Mouse (Mus musculus): Measurements from ENCODE around the gene Etv3.

Etv3 gene

GRCm38 (mm10) chr3:87515567-87516081 is 9.6 kb upstream of the Etv3 start:
- CTCF ChIA-PET, result no interaction called here

DNA sequence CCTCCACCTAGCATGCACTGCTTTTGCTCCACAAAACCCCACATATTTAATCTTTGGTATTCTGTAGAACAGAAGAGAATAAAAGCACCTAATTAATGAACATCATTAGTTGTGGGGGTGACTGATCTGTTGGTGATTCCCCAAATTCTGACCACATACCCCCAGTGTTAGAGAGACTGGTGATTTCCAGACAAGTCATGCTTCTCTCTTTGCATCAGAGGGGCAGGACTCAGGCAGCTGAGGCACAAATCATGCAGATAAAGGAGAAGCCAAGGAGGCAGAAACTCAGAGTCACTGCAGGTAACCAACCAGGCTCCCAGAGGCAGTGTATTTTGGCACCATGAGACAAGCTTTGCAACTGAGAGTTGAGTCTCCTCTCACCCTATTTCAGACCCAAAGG is 6.8 kb upstream of the Etv3 start:
- CTCF ChIA-PET, result interaction anchor here (0.7 kb wide), 1 partner anchor 18 kb away, joined by 3 read pairs; no protein-coding TSS in a partner anchor

DNA sequence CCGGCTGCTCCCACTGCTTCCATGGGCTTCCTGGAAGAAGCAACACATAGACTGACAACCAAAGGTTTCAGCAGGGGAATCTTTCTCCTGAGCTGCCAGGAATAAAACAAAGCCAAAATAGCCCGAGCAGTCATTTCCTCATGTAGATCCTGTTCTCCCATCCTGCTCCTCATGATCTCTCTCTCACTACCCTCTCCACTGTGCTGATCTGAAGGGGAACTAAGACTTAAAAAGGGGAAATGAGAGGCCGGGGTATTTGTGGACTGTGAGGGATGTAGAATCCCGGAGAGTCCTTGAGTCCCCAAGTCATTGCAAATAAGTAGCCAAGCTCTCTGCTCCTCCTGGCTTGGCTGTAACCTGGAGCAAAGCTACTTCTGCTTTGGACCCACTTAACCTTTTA is 4.1 kb upstream of the Etv3 start:
- CTCF ChIA-PET, result interaction anchor here (0.7 kb wide), 1 partner anchor 8 kb away, joined by 3 read pairs; no protein-coding TSS in a partner anchor

GRCm38 (mm10) chr3:87521833-87522232 is 3.4 kb upstream of the Etv3 start:
- CTCF ChIA-PET, result no interaction called here

DNA sequence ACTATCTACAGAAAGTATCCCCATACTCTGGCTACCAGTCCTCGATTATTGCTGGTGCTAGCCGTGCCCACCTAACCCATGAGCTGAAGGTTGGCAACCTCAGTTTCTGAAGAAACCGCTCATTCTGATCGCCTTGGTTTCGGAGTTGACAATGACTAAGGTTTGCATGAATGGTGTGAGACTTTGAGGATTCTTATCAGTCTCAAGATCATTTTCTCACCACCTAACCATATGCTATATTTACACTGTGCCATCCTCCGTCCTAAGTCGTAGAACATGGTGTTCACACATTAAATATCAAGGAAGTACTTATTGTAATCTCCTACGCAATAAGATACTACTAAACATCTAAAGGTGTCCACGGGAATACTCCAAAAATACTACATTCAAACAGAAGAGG is 1.5 kb upstream of the Etv3 start:
- CTCF ChIA-PET, result no interaction called here

GRCm38 (mm10) chr3:87525837-87526570 is 797 bp downstream of the Etv3 start:
- CTCF ChIA-PET, result interaction anchor here (0.5 to 0.9 kb wide), 2 partner anchors 39 to 168 kb away, joined by 3 to 8 read pairs; partner anchors contain the start of gene Cd5l

- CTCF ChIA-PET, result interaction anchor here (0.7 kb wide), 1 partner anchor 160 kb away, joined by 3 read pairs; no protein-coding TSS in a partner anchor
Observed at GRCm38 (mm10) chr3:87527139-87527538, 1.9 kb downstream of the Etv3 start.

- CTCF ChIA-PET, result no interaction called here
Observed at GRCm38 (mm10) chr3:87528021-87528420, 2.8 kb downstream of the Etv3 start.

GRCm38 (mm10) chr3:87528841-87529240 is 3.6 kb downstream of the Etv3 start:
- CTCF ChIA-PET, result interaction anchor here (0.6 to 1.4 kb wide), 2 partner anchors 8 to 44 kb away, joined by 3 read pairs; no protein-coding TSS in a partner anchor

DNA sequence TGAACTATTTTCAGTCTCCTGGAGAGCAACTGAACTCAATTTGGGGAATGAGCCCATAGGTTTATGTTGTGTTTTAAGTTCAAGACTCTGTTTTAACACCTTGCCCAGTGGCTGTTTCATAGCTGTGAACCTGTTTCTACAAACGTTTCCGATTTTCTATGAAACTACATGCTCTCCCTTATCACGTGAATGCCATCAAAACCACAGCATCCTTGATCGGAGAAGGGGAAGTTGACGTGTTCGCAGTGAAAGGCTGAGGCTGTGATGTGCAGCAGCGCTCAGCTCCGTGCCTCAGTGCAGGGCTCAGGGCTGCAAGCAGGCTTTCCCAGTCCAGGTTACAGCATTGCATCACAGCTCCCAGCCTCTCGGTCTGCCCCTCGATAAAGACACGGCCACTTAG is 4.4 kb downstream of the Etv3 start:
- CTCF ChIA-PET, result interaction anchor here (1.4 kb wide), 1 partner anchor 9 kb away, joined by 3 read pairs; no protein-coding TSS in a partner anchor

GRCm38 (mm10) chr3:87530234-87530633 is 5.0 kb downstream of the Etv3 start:
- CTCF ChIA-PET, result interaction anchor here (0.7 to 1.4 kb wide), 3 partner anchors 9 to 26 kb away, joined by 3 to 11 read pairs (median 3); no protein-coding TSS in a partner anchor

- CTCF ChIA-PET, result no interaction called here
Observed at GRCm38 (mm10) chr3:87533667-87534378, 8.6 kb downstream of the Etv3 start.

DNA sequence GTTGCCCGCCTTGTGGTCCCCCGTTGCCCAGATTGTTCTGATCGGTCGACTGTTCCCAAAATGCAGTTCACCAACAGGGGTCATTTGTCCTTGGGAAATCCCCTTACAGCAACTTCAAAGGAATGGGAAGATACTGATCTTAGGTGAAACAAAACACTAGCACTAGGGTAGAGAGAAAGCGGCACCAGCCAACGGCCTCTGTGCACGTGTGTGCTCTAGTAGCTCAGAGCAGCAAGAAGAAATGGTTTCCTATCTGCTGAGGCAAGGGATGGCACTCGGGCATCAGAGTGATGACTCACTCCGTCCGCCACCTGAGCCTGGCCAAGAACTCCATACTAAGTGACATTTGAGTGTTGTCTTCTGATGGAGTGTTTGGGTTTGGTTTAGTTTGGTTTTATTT is 12.8 kb downstream of the Etv3 start:
- CTCF ChIA-PET, result no interaction called here

GRCm38 (mm10) chr3:87540028-87540675 is 14.9 kb downstream of the Etv3 start:
- CTCF ChIA-PET, result no interaction called here

- CTCF ChIA-PET, result no interaction called here
Observed at GRCm38 (mm10) chr3:87540714-87541113, 15.5 kb downstream of the Etv3 start.

DNA sequence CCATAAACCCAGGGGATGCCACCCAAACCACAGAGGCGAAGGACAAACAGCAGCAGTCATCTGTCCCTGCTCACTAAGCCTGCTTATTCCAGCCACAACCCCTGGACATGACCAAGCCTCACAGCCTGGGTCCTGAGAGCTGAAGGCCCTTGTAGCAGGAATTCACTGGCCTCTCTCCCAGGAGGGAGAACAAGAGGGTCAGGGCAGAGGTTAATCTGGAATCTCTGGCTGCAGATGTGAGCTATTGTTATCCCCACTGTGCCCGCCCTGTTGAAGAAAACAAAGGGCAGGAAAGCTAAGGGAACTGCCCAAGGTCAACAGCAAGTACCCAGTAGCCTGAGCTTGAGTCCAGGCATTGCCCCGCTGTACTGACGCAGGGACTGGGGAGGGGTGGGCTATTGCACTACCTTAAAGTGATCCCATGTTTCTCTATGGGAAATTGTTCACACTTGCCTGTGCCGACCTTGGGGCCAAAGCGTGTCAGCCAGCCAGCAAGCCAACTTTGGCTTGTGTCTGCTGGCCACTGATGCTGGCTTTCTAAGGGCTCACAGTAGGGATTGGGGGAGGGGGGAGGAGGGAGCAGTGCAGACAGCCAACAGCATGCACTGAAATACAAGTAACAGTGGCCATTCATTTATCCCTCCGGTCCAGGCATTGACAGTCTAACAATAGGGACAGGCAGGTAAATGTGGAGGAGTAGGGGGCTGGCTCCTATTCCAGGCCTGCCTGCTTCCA is 17.4 kb downstream of the Etv3 start:
- CTCF ChIA-PET, result interaction anchor here (0.9 kb wide), 1 partner anchor 33 kb away, joined by 3 read pairs; no protein-coding TSS in a partner anchor

- CTCF ChIA-PET, result no interaction called here
Observed at GRCm38 (mm10) chr3:87545554-87545953, 20.3 kb downstream of the Etv3 start.

DNA sequence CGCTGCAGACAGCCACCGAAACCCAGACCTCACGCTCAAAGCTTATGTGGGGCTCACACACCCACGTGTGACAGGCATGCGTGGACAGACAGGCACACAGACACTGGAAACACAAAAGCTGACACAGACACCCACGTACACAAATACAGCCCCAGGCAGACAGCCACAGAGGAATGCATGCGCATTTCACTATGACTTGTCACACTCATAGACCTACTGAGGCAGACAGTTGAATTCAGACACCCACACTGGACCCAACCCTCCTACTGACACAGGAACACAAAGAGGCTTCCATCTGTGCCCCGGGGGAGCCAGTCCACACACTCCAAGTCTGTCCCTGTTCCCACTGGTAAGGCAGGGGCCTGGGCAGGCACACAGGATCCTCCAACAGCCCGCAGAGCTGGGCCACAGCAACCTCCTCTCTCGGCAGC is 21.1 kb downstream of the Etv3 start:
- CTCF ChIA-PET, result no interaction called here

- CTCF ChIA-PET, result no interaction called here
Observed at GRCm38 (mm10) chr3:87549908-87550307, 24.7 kb downstream of the Etv3 start.

GRCm38 (mm10) chr3:87552327-87552726 is 27.1 kb downstream of the Etv3 start:
- CTCF ChIA-PET, result no interaction called here

GRCm38 (mm10) chr3:87553196-87553935 is 28.2 kb downstream of the Etv3 start:
- CTCF ChIA-PET, result no interaction called here

Data from spleen, embryonic (tissue).